Mouse (Mus musculus): ENCODE data around the gene Mybbp1a.

Gene Mybbp1a

DNA sequence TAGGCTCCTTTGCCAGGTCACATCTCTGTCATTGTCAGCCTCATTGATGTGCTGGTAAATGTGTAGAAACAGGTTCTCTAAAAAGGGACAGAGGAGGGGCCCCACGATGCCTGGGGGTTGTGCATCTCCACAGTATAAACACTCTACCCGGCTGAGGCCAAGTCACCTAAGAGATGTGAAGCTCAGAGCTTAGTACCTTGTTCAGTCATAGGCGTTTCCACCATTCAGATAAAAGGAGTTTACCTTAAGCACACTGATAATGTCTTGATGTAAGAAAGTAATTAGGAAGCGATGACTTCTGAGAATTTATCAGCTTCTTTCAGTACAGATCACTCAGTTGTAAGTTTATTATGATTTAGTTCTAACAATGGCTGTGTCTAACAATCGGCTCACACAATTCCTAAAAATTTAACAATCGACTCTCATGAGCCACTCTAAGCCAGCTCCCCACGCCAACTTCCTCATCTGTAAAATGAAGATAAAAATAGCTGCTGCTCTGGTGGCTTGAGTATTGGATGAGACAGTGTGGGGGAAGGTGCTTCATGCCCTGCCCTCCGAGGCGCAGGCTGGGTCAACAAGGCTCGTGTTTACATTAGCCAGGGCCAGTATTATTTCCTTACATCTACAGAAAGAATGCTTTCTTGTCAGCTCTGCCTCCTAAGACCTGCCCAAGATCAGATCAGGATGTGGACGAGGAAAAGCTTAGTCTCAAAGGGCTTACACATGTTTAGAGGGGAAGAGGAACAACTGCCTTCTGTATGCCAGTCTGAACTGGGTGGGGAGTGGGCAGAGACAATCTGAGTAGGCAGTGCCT, 25.7 kb downstream of the Mybbp1a start:
- in situ Hi-C loops (cut with MboI; ENCODE audit: low pct_unique_long_range_greater_than_20kb in 1 of 2, low sequenced_read_pairs in 2 of 2, unreplicated experiment in 1 of 2), result no loop called here

- in situ Hi-C loops (cut with MboI; ENCODE audit: low pct_unique_long_range_greater_than_20kb in 1 of 2, low sequenced_read_pairs in 2 of 2, unreplicated experiment in 1 of 2), result no loop called here
Observed at GRCm38 (mm10) chr11:72468525-72468924, 27.4 kb downstream of the Mybbp1a start.

- in situ Hi-C loops (cut with MboI; ENCODE audit: low pct_unique_long_range_greater_than_20kb in 1 of 2, low sequenced_read_pairs in 2 of 2, unreplicated experiment in 1 of 2), result no loop called here
Observed at GRCm38 (mm10) chr11:72469217-72469616, 28.1 kb downstream of the Mybbp1a start.

- in situ Hi-C loops (cut with MboI; ENCODE audit: low pct_unique_long_range_greater_than_20kb in 1 of 2, low sequenced_read_pairs in 2 of 2, unreplicated experiment in 1 of 2), result no loop called here
Observed at GRCm38 (mm10) chr11:72470004-72470403, 28.8 kb downstream of the Mybbp1a start.

DNA sequence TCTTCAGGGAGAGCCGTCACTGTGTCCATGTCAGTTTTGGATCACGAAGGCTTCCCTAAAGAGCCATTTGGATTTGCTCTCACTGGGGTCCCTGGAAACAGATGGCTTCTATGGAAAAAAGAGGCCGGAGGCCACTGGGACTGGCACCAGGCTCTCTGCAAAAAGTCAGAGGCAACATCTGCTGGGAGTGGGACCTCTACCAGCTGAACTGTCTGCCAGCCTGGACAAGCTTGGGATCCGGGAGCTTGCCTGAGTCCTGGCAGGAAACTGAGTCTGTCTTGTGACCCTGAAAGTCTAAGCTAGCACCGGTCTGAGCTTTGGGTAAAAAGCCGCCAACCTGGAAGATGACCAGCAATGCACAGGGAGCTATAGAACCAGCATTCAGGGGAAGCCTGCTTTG, 30.2 kb downstream of the Mybbp1a start:
- in situ Hi-C loops (cut with MboI; ENCODE audit: low pct_unique_long_range_greater_than_20kb in 1 of 2, low sequenced_read_pairs in 2 of 2, unreplicated experiment in 1 of 2), result no loop called here

- in situ Hi-C loops (cut with MboI; ENCODE audit: low pct_unique_long_range_greater_than_20kb in 1 of 2, low sequenced_read_pairs in 2 of 2, unreplicated experiment in 1 of 2), result no loop called here
Observed at GRCm38 (mm10) chr11:72473540-72473939, 32.4 kb downstream of the Mybbp1a start.

GRCm38 (mm10) chr11:72474926-72475325, 33.8 kb downstream of the Mybbp1a start:
- in situ Hi-C loops (cut with MboI; ENCODE audit: low pct_unique_long_range_greater_than_20kb in 1 of 2, low sequenced_read_pairs in 2 of 2, unreplicated experiment in 1 of 2), result no loop called here

GRCm38 (mm10) chr11:72475408-72475807, 34.3 kb downstream of the Mybbp1a start:
- in situ Hi-C loops (cut with MboI; ENCODE audit: low pct_unique_long_range_greater_than_20kb in 1 of 2, low sequenced_read_pairs in 2 of 2, unreplicated experiment in 1 of 2), result no loop called here

- in situ Hi-C loops (cut with MboI; ENCODE audit: low pct_unique_long_range_greater_than_20kb in 1 of 2, low sequenced_read_pairs in 2 of 2, unreplicated experiment in 1 of 2), result no loop called here
Observed at GRCm38 (mm10) chr11:72476074-72476625, 35.0 kb downstream of the Mybbp1a start.

DNA sequence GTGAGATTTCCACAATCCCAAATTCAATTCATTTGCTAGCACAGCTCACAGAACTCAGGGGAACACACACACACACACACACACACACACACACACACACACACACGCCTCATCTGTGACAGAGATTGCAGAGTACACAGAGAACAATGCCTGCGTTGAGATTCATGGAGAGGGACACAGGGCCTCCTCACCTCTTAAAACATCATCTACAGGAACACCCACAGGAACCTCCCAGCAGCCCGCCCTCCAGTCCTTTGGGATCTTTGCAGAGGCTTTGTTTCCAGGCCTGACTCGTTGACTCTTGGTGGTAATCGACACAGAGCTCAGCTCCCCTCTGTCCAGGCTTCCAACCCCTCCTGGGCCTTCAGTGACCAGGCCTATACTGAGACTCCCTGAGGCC, 36.0 kb downstream of the Mybbp1a start:
- in situ Hi-C loops (cut with MboI; ENCODE audit: low pct_unique_long_range_greater_than_20kb in 1 of 2, low sequenced_read_pairs in 2 of 2, unreplicated experiment in 1 of 2), result no loop called here

GRCm38 (mm10) chr11:72477653-72478052, 36.5 kb downstream of the Mybbp1a start:
- in situ Hi-C loops (cut with MboI; ENCODE audit: low pct_unique_long_range_greater_than_20kb in 1 of 2, low sequenced_read_pairs in 2 of 2, unreplicated experiment in 1 of 2), result no loop called here

- in situ Hi-C loops (cut with MboI; ENCODE audit: low pct_unique_long_range_greater_than_20kb in 1 of 2, low sequenced_read_pairs in 2 of 2, unreplicated experiment in 1 of 2), result no loop called here
Observed at GRCm38 (mm10) chr11:72478228-72478627, 37.1 kb downstream of the Mybbp1a start.

- in situ Hi-C loops (cut with MboI; ENCODE audit: low pct_unique_long_range_greater_than_20kb in 1 of 2, low sequenced_read_pairs in 2 of 2, unreplicated experiment in 1 of 2), result no loop called here
Observed at GRCm38 (mm10) chr11:72479499-72479898, 38.3 kb downstream of the Mybbp1a start.

- in situ Hi-C loops (cut with MboI; ENCODE audit: low pct_unique_long_range_greater_than_20kb in 1 of 2, low sequenced_read_pairs in 2 of 2, unreplicated experiment in 1 of 2), result no loop called here
Observed at GRCm38 (mm10) chr11:72481313-72481712, 40.2 kb downstream of the Mybbp1a start.

DNA sequence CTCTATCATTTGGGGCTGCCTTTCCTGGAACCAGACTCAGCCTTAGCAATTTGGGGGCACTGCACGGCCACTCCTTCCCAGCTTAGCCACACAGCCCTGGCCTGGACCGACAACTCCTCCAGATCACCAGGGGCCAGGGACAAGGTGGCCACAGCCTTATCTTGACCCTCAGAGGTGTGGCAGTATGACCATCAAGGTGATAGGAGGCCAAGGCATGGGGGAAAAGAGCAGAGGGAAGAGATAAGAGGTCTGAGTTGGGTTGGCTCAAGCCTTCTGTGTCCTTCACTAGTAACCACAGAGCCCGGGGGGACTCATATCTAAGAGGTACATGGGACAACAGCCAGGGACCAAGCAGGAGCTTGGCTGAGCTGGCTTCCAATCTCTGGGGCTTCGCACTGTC, 40.8 kb downstream of the Mybbp1a start:
- in situ Hi-C loops (cut with MboI; ENCODE audit: low pct_unique_long_range_greater_than_20kb in 1 of 2, low sequenced_read_pairs in 2 of 2, unreplicated experiment in 1 of 2), result no loop called here

DNA sequence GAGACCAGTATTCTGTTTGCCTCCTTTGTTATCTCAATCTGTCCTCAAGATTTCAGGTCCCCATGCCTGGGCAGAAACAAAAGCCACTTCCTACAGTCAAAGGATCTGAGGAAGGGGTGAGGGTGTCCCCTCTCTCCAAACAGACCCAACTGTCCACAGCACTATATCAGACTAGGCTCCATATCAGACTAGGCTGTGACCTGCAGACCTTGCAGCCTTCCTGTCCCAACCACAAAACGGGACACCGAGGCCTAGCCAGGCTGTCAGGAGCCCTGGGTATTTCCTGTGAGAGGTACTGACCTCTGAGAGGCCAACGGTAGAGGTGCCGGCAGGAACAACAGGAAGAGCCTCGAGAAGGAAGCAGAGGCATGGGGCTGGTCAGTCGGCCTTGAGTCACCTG, 43.4 kb downstream of the Mybbp1a start:
- in situ Hi-C loops (cut with MboI; ENCODE audit: low pct_unique_long_range_greater_than_20kb in 1 of 2, low sequenced_read_pairs in 2 of 2, unreplicated experiment in 1 of 2), result no loop called here

DNA sequence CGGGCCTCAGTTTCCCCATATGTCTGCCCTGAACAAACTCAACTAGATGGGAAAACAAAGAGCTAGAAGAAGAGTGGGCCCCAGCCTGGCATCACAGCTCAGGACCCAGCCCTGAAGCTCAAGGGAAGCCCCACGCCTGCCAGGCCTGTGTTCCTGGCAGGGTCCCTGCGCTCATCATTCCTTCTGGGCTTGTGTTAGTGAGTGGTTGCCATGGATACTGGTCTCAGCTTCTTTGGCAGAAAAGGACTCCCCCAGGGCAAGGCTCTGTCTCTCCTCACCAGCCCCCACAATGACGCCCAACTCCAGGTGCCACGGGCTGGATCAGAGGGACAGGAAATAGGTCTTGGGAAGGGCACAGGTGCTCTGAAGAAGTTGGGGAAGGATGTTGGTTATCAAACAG, 44.0 kb downstream of the Mybbp1a start:
- in situ Hi-C loops (cut with MboI; ENCODE audit: low pct_unique_long_range_greater_than_20kb in 1 of 2, low sequenced_read_pairs in 2 of 2, unreplicated experiment in 1 of 2), result no loop called here

- in situ Hi-C loops (cut with MboI; ENCODE audit: low pct_unique_long_range_greater_than_20kb in 1 of 2, low sequenced_read_pairs in 2 of 2, unreplicated experiment in 1 of 2), result no loop called here
Observed at GRCm38 (mm10) chr11:72485960-72486359, 44.8 kb downstream of the Mybbp1a start.

DNA sequence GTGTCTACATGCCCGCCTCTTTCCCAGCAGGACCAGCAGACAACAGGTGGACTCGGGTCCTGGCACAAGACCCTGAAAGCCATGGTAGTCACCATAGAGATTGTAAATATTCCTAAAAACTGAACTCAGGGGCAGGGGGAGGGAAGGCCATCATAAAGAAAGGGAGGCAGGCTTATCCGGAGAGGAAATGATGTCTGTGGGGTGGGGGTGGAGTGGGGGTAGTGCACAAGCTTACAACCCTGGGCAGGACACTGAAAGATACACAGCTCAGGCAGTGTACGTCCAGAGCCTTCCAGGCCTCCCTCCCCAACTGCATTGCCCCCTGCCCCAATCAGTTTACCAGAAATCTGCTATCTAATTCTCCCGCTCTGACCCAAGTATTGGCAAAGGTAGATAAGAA, 46.0 kb downstream of the Mybbp1a start:
- in situ Hi-C loops (cut with MboI; ENCODE audit: low pct_unique_long_range_greater_than_20kb in 1 of 2, low sequenced_read_pairs in 2 of 2, unreplicated experiment in 1 of 2), result no loop called here

- in situ Hi-C loops (cut with MboI; ENCODE audit: low pct_unique_long_range_greater_than_20kb in 1 of 2, low sequenced_read_pairs in 2 of 2, unreplicated experiment in 1 of 2), result no loop called here
Observed at GRCm38 (mm10) chr11:72487739-72488138, 46.6 kb downstream of the Mybbp1a start.
